Mouse (Mus musculus): ENCODE data around the gene Mctp2.
"Not testable (repeated sequence)": the region's sequence is repeated elsewhere in the genome, so short reads cannot be mapped to it uniquely, and the experiment has no call there.

Gene Mctp2

GRCm38 (mm10) chr7:72271546-72271945, 34.9 kb downstream of the Mctp2 start:
- DNase-seq (ENCODE audit: low read depth, low spot score): no peak

GRCm38 (mm10) chr7:72269994-72270393, 36.4 kb downstream of the Mctp2 start:
- no peak for DNase-seq (ENCODE audit: low read depth, low spot score)

DNA sequence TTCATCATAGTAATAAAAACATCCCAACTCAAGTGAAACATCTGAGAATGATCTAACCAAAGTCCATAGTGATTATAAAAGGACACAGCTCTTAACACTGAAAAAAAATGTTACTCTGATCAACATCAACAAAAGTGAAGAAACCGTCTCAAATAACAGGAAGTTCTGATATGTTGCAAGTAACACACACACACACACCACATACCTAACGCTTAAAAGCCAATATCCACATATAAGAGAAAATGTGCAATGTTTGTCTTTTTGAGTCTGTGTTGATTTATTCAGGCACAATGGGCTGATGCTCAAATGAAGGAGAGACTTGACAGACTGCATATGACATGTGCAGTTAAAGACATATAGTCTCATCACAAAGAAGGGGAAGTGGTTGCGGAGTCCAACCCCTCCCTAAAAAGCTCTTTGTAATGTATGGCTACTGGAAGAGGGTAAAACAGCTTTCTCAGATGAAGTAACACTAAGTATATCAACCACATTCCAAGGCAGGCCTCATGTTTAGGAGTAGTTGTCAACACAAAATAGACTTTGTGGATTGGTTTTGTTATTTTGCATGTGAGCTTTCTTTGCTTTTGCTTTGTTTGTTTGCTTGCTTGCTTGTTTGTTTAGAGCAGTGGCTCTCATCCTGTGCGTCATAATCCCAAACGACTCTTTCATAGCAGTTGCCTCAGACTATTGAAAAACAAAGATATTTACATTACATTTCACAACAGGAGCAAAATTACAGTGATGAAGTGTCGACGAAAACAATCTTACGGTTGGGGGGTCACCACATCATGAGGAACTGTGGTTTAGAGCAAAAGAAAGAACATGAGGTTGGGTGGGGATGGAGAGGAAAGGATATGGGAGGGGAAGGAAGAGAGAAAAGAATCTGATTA, 45.4 kb downstream of the Mctp2 start:
- DNase-seq (ENCODE audit: low read depth, low spot score): no peak

- DNase-seq (ENCODE audit: low read depth, low spot score): no peak
These were observed 47.4 kb downstream of the Mctp2 start for GRCm38 (mm10) chr7:72259045-72259444.

DNA sequence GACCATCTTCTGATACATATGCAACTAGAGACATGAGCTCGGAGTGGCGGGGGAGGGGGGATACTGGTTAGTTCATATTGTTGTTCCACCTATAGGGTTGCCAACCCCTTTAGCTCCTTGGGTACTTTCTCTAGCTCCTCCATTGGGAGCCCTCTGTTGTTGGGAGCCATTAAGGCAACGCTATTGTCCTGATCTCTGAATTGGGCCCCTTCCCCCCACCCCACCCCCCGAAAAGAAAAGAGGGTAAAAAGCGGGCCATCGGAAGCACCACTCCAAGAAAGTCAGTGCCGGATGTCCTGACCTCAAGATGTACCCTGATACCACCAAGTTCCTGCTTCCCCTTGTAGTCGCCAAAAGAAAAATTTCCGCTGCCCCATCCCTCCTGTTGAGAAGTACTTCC, 56.1 kb downstream of the Mctp2 start:
- DNase-seq (ENCODE audit: low read depth, low spot score): not testable (repeated sequence)

GRCm38 (mm10) chr7:72241269-72241668, 65.1 kb downstream of the Mctp2 start:
- no peak for DNase-seq (ENCODE audit: low read depth, low spot score)

- DNase-seq (ENCODE audit: low read depth, low spot score): peak; percentile 15
These were observed 66.5 kb downstream of the Mctp2 start for GRCm38 (mm10) chr7:72239782-72240493.

DNA sequence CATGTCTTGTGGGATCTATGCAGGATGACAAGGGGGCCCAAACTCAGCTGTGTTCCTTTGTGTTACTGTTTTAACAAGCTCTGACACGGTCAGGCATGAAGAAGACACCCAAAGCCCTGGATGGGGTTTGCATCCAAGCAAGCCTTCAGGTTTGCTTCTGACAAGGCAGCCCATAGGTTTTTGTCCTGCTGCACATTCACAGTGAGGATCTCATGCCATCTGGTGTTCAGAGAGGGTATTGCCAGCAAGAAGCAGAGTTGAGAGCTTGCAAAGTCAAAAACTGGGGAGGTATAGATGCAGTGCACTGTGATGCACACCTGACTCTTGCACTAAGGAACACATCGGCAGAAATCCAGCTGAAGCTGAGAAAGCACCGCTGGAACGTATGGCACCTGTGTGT, 67.8 kb downstream of the Mctp2 start:
- DNase-seq (ENCODE audit: low read depth, low spot score): peak; percentile 23

- no peak for DNase-seq (ENCODE audit: low read depth, low spot score)
These were observed 71.9 kb downstream of the Mctp2 start for GRCm38 (mm10) chr7:72234433-72234998.

- no peak for DNase-seq (ENCODE audit: low read depth, low spot score)
These were observed 75.1 kb downstream of the Mctp2 start for GRCm38 (mm10) chr7:72231182-72231877.

GRCm38 (mm10) chr7:72229925-72230324, 76.5 kb downstream of the Mctp2 start:
- DNase-seq (ENCODE audit: low read depth, low spot score): no peak

DNA sequence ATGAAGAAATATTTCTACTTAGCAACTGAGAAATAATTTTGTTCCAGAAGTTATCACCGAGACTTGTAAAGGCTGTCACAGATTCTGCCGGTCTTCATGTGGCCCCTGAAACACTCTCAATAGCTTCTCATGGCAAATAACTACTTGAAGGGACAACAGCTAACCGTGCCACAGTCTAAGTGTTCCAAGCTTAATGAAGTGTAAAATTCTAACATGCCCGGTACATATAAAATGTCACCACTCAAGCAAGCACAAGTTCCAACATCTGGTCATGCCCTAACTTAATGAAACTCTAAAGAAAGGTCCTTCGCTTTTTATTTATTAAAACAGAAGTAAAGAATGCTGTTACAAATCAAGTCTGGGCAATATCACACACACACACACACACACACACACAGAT, 82.8 kb downstream of the Mctp2 start:
- no peak for DNase-seq (ENCODE audit: low read depth, low spot score)

GRCm38 (mm10) chr7:72222532-72222931, 83.9 kb downstream of the Mctp2 start:
- DNase-seq (ENCODE audit: low read depth, low spot score): no peak

DNA sequence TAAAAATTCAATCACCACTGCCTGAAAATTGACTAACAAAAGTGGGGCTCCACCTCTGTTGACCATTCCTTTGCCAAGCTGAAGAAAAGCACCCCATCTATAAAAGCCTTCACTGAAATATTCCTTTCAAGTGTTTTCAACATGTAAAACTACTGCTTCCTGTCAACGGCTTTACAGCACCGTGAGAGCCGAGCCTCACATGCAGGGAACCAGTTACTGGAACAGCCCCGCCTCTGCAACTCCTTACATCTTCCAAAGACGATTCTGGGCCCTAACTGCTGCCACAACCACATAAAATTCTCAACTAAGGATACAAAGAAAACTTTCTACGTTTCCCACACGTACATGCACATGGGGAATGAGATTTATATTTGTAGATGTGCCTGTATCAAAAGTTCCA, 88.4 kb downstream of the Mctp2 start:
- no peak for DNase-seq (ENCODE audit: low read depth, low spot score)

DNA sequence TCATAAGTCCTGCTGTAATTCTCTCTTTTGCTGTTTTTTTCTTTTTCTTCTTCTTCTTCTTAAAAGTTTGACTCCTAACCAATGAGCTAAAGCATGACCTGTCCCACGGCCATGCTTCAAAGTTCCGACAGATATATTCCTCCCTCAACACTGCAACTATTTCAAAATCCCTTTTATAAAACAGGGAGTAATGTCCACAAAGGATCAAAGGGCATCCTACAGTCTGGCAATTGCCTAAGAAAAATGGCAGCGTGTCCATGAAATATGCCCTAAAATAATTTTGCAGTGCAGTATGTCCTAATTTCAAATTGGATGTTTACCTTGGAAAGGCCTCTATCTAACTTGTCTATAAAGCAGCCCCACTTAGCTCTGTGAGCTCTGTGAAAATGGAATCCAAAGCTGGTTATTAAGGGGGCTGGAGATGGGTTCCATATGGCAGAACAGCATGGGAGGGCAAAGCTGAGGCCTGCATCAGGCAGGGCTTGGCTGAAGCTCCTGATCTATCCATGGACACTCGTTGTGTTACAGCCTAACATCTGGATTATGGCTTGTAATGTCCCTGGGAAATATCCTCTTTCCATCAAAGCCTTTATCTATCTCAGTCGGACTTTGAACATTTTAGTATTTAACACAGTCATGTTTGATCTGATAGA, 90.7 kb downstream of the Mctp2 start:
- no peak for DNase-seq (ENCODE audit: low read depth, low spot score)

DNA sequence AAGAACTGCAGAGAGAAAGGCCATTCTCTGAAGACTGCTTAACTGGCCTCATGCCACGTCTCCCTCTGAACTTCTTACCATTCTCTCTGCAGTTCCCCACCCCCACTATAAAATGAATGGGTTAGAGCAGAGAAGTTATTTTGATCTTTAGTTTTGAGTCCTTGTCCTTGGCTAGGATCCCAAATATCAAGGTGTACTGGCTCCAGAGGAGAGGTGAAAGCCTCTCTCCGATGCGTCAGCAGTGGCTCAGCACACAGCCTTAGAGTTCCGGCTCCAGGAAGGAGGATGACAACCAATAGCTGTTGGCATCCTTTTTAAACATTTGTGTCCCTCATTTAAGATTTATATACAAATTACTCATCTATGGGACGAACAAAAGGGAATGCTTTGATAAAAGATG, 96.2 kb downstream of the Mctp2 start:
- DNase-seq (ENCODE audit: low read depth, low spot score): no peak

- no peak for DNase-seq (ENCODE audit: low read depth, low spot score)
These were observed 97.1 kb downstream of the Mctp2 start for GRCm38 (mm10) chr7:72209296-72209695.

DNA sequence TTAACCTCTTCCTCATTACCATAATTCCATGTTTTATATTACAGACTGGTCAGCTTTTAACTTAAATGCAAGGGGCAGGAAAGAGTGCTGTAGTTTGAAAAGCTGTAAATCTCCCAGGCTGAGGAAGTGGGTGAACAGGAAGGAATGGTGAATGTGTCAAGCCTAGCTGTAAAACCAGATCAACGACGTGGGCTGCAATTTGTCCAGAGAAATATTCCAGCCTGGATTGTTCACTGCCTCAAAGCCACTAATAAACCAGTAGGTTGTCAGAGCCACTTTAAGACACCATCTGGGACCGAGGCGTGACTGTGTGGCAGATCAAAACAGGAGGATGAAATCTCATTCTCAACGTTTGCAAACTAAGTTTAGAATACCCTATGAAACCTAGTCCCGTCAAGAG, 99.6 kb downstream of the Mctp2 start:
- no peak for DNase-seq (ENCODE audit: low read depth, low spot score)

DNA sequence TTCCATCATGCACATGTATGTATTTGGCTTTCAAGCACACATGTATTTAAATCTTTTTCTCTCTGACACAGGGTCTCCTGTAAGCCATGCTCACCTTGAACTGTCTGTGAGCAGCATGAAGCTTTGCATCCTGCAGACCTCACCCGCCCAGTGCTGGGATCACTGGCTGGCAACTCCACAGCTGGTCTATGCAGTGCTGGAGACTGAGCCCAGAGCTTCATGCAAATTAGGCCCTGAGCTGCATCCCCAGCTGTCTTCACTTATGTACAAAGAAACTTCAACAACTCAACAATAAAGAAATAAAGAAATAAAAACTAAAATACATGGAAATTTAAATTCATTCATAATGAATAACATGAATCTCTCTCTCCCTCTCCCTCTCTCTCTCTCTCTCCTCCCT, 110.7 kb downstream of the Mctp2 start:
- no peak for DNase-seq (ENCODE audit: low read depth, low spot score)

DNA sequence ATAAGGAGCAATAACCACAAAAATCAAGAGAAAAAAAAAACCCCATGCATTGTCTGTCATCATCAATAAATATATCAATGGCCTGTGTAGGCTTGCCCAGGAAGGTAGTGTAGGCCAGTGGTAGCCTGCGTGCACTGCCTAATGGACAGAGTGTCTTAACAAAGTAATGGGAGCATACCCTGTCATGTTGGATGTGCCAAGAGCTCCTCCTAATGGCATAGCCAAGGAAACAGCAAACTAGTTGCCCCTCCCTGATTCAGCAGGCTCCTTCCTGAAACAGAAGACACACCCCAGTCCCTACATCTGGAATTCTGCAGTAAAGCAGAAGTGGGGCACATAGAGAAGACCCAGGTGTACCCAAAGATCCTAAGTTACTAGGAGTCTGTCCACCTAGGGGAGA, 113.1 kb downstream of the Mctp2 start:
- DNase-seq (ENCODE audit: low read depth, low spot score): no peak

- DNase-seq (ENCODE audit: low read depth, low spot score): no peak
These were observed 124.8 kb downstream of the Mctp2 start for GRCm38 (mm10) chr7:72181651-72182050.

DNA sequence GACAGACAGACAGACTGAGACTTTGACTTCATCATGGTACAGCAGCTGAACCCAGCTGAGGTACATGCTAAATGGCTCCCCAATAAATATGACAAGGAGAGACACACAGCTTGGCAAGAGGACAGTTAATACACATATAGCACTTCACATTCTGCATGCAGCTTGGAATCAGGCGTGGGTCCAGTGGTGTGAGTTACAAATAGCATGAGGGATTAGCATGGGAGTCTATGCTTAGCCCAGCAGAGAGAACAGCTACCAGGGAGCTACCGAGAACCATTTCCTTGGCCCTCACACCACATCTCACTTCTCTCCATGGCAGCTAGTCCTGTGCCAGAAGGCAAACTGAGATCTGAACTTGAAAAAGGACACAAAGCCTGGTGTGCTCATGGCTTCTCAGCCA, 137.1 kb downstream of the Mctp2 start:
- DNase-seq (ENCODE audit: low read depth, low spot score): no peak

All from retina, adult 2 months (tissue).